Mouse (Mus musculus) G1E (cell line): ENCODE data around the gene Ccdc83.

ENCODE experiments used
- CTCF ChIP-seq: IDR thresholded peaks from 2 replicates; pipeline ENCODE4 v1.5.1; 2012; ENCODE audit warnings: low read depth, low read length, inconsistent platforms, mixed read lengths
- GATA1 ChIP-seq: IDR thresholded peaks from 2 replicates; pipeline ENCODE4 v1.6.1; 2012; ENCODE audit warnings: borderline replicate concordance, low read length, inconsistent platforms, mixed read lengths
- GATA2 ChIP-seq: IDR thresholded peaks from 2 replicates; pipeline ENCODE4 v1.6.1; 2012; ENCODE audit warnings: low read depth, low read length, inconsistent platforms, borderline replicate concordance
- POLR2AphosphoS5 ChIP-seq: IDR thresholded peaks from 2 replicates; pipeline ENCODE4 v1.6.1; 2012; ENCODE audit warnings: low read depth, low read length, inconsistent platforms; ENCODE audit not compliant: insufficient replicate concordance
- TAL1 ChIP-seq: conservative IDR thresholded peaks from 2 replicates; pipeline ENCODE4 v1.6.1; 2012; ENCODE audit warnings: low read depth, low read length, inconsistent platforms, mixed read lengths

DNA sequence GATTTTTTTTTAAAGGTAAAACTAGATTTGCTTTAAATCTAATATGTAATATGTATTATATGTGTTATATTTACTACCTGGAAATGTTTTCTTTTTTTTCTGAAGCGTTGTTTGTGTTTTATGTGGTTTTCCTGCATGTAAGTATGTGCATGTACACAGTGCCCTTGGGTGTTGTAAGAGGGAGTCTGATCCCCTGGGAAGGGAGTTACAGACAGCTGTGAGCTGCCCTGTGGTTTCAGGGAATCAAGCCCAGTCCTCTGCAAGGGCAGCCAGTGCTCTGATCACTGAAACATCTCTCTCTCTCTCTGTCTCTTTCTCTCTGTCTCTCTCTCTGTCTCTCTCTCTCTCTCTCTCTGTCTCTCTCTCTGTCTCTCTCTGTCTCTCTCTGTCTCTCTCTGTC lies 17.2 kb upstream of the Ccdc83 start:
- TF ChIP-seq CTCF (no peak), GATA2 (no peak), TAL1 (no peak), POLR2AphosphoS5 (no peak), GATA1 (no peak)
